In the genomic region with DNA sequence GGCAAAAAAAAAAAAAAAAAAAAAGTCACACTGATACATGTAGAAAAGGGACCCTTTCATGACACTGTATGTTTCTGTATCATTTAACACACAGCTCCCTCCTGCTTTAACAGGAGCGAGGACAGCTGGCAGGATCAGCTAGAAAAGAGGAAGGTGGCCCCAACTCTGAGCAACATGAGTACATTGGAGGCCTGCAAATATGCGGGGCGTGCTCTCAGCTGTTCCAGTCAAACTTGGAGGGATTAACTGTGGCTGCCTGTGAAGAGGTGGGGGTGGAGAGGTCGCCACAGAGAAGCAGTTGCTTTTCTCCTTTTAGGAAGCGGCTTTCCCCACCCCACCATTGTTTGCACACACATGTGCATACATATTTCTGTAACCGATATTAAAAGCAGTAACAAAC, we compare ENCODE assay signal across 9 mouse cellular contexts.
A peak's percentile ranks its signal among the peaks of the same experiment; 100 is the strongest.
DNase-seq lines count a peak whose midpoint lies in the region; ATAC-seq and TF ChIP-seq lines count a peak whose summit lies in the region.
"Had no signal": no experiment of that assay in that cellular context is flagged by ENCODE, and none has a peak within 500 bp of the region (broad histone marks: within the 10 kb centered on the region; RNA-seq: fewer than 3 reads in every experiment).

No protein-coding gene starts in this region.

- TF ChIP-seq CTCF in liver, postnatal 0 days (IDR thresholded peaks at IDR 0.05; ENCODE audit: low read depth) = no peak
- TF ChIP-seq CTCF in gastrocnemius, adult 2 months (IDR thresholded peaks at IDR 0.05) = no peak

- DNase-seq in embryo, embryonic 10 days (ENCODE audit: low spot score) = peak; percentile 29
- no peak for DNase-seq in embryo, embryonic 9.5 days (ENCODE audit: extremely low spot score)
- peak; percentile 26 for DNase-seq in liver
- DNase-seq in liver, postnatal 0 days = no peak
- peak; percentile 69 for DNase-seq in gastrocnemius, adult 2 months
- DNase-seq in thymus, postnatal 14 days = no peak
- DNase-seq: forebrain, postnatal 0 days had no signal

- ATAC-seq in liver, postnatal 0 days = no peak
- ATAC-seq in midbrain, embryonic 12.5 days (ENCODE audit: low FRiP score, low read depth) = no peak
- no peak for ATAC-seq in CD4-positive, CD25-positive, alpha-beta regulatory T cell, adult 4 months
- ATAC-seq: forebrain, postnatal 0 days had no signal

- H3K36me3 ChIP-seq in liver, postnatal 0 days (replicated peaks; ENCODE audit: insufficient read depth, low read length) = no peaks in the 10 kb centered on the region
- no peaks in the 10 kb centered on the region for H3K36me3 ChIP-seq in midbrain, embryonic 12.5 days

- H3K27me3 ChIP-seq in liver, postnatal 0 days (ENCODE audit: insufficient read depth, low read length) = no peaks in the 10 kb centered on the region
- no peaks in the 10 kb centered on the region for H3K27me3 ChIP-seq in midbrain, embryonic 12.5 days

- no peak overlapping the region; the same call in 1 of the 2 replicates for H3K27ac ChIP-seq in liver, postnatal 0 days (ENCODE audit: low read depth)
- peak overlapping the region; percentile 88 for H3K27ac ChIP-seq in gastrocnemius, adult 2 months
- H3K27ac ChIP-seq in midbrain, embryonic 12.5 days (replicated peaks) = peak overlapping the region; percentile 54; the same call in 1 of the 2 replicates

- no peak overlapping the region for H3K9ac ChIP-seq in liver, postnatal 0 days (replicated peaks)
- no peak overlapping the region for H3K9ac ChIP-seq in midbrain, embryonic 12.5 days (replicated peaks)
- H3K9ac ChIP-seq: forebrain, postnatal 0 days had no signal

- no peak overlapping the region for H3K4me3 ChIP-seq in liver, postnatal 0 days (ENCODE audit: low read depth, low read length)
- H3K4me3 ChIP-seq in gastrocnemius, adult 2 months = peak overlapping the region; percentile 70
- no peak overlapping the region for H3K4me3 ChIP-seq in midbrain, embryonic 12.5 days

- H3K4me2 ChIP-seq in liver, postnatal 0 days (ENCODE audit: low read depth, low read length) = no peak overlapping the region
- no peak overlapping the region for H3K4me2 ChIP-seq in midbrain, embryonic 12.5 days (replicated peaks)

- WGBS in liver, postnatal 0 days (ENCODE audit: insufficient replicate concordance) = 14% methylated on average over 6 of the region's 6 CpGs
- 16% methylated on average over 6 of the region's 6 CpGs for WGBS in midbrain, embryonic 12.5 days

- intact Hi-C loops in gastrocnemius, adult 2 months (cut with DNase I) = loop anchor here (2.0 kb wide), 1 partner anchor 51 kb away; no protein-coding TSS in a partner anchor

- TF ChIP-seq EP300 in liver, postnatal 0 days (IDR thresholded peaks at IDR 0.05; ENCODE audit: low read depth) = no peak

- H3K4me1 ChIP-seq in liver, postnatal 0 days (ENCODE audit: insufficient read depth) = peaks cover 28% of the 10 kb centered on the region
- peaks cover 9% of the 10 kb centered on the region for H3K4me1 ChIP-seq in midbrain, embryonic 12.5 days

- H3K9me3 ChIP-seq in liver, postnatal 0 days (ENCODE audit: low read length) = no peaks in the 10 kb centered on the region
- H3K9me3 ChIP-seq in midbrain, embryonic 12.5 days = no peaks in the 10 kb centered on the region

Comparison
In these comparisons a context has a peak if more than half of its experiments do, and no peak if none do; other contexts are left out.
1. DNase-seq: peak in embryo, embryonic 10 days (single experiment), liver (single experiment) and gastrocnemius, adult 2 months (single experiment); none in embryo, embryonic 9.5 days (single experiment), liver, postnatal 0 days (single experiment) and thymus, postnatal 14 days (single experiment).